Mouse (Mus musculus) testis, adult 2 months (tissue): ENCODE results near the gene Zfp839.

Source experiments
- CTCF ChIP-seq: fragments of 200-500 bp; IDR thresholded peaks from 2 replicates; pipeline ENCODE4 v1.5.1; 2012; ENCODE audit warnings: low read depth, mild to moderate bottlenecking, inconsistent platforms, low read length, moderate library complexity; ENCODE audit not compliant: control insufficient read depth, insufficient read depth, insufficient replicate concordance
- POLR2A ChIP-seq: fragments of 200-500 bp; IDR thresholded peaks from 2 replicates; pipeline ENCODE4 v1.6.1; 2012; ENCODE audit warnings: low read depth, mild to moderate bottlenecking, inconsistent platforms, low read length, moderate library complexity; ENCODE audit not compliant: control insufficient read depth

DNA sequence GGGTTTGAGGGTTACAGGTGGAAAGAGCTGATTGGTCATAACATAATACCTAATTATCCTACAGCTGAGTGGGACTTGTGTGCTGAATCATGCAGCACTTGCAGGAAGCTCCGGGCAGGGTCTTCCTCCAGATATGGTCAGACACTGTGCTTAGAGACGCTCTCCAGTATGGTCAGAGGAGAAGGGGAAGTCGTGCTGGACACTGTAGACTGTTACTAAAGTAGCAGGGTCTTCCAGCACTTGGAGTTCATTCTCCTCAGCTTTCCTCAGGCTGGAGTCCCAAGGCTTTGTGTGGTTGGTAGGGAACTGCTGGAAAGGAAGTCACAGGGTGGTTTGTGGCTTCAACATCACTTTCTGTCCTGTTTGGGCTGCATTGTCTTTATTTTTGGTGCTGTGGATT is 57.8 kb downstream of the Zfp839 start:
- TF ChIP-seq POLR2A (no peak), CTCF (no peak)
